Mouse (Mus musculus) telencephalon, adult 2 months (tissue): Measurements from ENCODE around the gene Mrpl12.

Experiments used
- DNase-seq: peaks from one replicate; pipeline ENCODE4 v3.0.0-alpha.2; 2011; ENCODE audit warnings: low read depth, low spot score

Gene Mrpl12

GRCm38 (mm10) chr11:120538485-120538884 is 54.1 kb downstream of the Mrpl12 start:
- DNase-seq = no peak
